Mouse (Mus musculus) urinary bladder, adult 2 months (tissue): ENCODE results near the gene Opalin. TPM values are rescaled to one million over a fixed set of nuclear protein-coding genes. Genes with fewer than 3 reads are reported as not detected.

Experiments used
- DNase-seq: peaks from one replicate; pipeline ENCODE4 v3.0.0; 2022; ENCODE audit warnings: low spot score
- polyA plus RNA-seq: library from polyadenylated mRNA; depleted of rRNA; stranded (reverse); fragments of >200 nt; gene quantifications from 2 replicates; pipeline ENCODE4 v1.2.3, GENCODE M21; 2012; rRNA removed

Gene Opalin
- polyA plus RNA-seq, result not detected in 2 replicates

DNA sequence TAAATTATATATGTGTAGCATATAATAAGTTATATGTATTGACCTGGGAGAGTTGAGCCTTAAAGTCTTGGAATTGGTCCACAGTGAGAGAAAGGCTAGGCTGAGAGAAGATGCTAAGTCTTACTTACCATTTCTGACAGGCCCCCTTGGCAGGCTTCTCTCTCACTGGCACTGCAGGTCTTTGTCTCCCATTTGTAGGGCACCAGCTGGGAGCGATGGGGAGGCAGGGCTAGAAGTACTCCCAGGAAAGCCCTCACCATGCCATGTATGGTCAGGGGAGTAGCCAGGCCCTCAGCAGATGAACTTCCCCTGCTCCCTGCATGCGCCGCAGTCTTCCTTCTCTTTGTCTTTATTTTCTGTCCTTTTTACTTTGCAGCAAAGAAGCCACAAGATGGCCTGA lies at the start of gene Opalin:
Gene Opalin (minus strand): TSS at position 208 of the 400 bp plus-strand sequence.
- no peak for DNase-seq

DNA sequence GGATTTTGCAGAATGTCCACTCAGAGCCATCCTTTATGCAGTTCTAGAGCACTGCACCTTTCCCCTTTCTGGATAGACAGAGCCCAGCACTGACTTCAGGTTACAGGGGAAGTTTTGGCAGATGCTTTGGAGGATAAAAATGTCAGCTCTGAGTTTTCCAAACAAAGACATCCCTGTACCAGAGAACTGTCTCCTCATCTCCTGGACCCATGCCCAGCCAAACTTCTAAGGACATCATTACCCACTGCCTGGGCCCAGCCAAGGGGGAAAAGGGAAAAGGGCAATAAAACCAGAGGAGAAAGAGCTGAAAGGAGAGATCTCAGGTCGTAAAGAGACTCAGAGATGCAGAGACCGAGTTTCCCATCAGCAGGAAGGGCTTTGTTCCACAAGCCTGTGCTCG lies 46.1 kb upstream of the Opalin start:
- no peak for DNase-seq

GRCm38 (mm10) chr19:41119924-41120323 lies 43.0 kb upstream of the Opalin start:
- DNase-seq, result no peak

GRCm38 (mm10) chr19:41118346-41118745 lies 41.4 kb upstream of the Opalin start:
- DNase-seq, result no peak

DNA sequence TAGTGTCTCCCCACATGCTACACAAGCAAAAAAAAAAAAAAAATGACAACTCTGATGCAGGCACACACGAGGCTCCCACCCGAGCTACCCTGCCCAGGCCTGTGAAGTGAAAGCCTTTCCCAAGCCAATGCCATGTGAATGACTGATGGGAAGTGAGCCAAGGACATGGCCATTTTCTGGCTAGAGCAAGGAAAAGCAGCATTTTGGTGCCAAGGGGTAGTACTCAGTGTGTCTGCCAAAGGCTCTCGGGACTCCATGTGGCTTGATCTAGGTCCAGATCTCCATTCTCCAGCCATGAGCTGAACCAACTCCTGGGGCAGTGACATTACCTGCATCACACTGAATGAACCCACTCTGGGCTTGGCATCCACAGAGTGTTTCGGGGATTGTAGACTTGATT lies 40.4 kb upstream of the Opalin start:
- no peak for DNase-seq

GRCm38 (mm10) chr19:41114611-41115010 lies 37.7 kb upstream of the Opalin start:
- DNase-seq, result no peak

DNA sequence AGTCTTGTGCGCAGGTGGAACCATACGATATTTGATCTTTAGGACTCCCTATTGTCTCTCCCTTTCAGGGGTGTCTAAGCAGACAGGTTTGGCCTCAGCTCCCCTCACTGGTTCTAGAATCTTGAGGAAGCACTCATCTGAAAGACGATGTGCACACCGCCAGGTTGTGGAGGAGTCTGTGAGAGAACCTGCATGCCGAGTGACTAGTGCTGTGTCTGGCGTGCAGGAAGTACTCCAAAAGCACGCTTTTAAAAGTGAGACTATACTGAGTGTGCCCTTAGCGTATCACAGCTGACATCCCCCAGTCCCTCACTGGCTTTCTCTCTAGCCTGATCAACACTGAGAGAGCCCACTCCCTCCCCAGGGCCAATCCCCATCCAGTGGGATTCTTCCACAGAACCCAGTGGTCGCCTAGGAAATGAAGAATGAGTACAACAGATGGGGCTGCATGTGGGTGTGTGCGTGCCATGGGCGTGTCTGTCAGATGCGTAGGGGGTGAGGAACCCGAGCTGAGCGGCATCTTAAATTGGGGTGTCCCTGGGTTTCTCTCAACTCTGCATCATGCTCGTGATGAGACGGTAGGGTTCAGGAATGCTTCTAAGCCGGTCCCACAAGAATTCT lies 37.1 kb upstream of the Opalin start:
- DNase-seq, result no peak

DNA sequence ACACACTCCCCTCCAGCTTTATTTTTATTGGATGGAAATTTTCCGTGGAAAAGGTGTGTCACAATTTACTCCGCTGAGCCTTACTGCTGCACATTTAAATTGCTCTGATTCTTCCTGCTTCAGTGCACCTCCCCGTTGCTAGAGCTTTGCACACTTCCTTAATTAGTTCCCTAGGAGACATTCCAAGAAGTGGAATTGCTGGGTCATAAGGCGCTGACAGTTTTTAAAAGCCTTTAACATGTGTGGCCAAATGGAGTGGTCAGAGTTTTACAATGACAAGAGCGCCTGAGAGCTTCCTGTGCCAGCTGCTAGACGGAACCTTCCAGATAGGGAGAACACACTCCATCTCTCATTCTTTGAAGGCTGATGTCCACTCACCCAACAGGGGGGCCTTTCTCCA lies 35.7 kb upstream of the Opalin start:
- no peak for DNase-seq

DNA sequence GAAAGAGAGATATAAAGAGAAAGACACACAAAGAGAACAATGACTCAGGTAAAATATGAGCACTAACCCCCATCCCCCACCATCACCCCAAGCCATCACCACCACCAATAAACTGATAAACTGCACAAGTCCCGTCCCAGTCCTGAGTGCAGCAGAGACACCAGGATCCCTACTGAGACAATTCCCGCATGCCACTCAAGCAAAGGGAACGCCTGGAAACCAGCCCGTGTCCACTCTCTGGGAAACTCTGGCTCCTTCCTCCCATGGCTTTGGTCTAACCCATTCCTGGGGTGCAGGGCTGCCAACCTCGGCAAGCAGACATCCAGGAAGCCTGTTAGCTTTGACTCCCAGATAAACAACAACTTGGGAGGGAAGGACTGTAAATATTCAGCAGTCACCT lies 33.1 kb upstream of the Opalin start:
- DNase-seq, result no peak

DNA sequence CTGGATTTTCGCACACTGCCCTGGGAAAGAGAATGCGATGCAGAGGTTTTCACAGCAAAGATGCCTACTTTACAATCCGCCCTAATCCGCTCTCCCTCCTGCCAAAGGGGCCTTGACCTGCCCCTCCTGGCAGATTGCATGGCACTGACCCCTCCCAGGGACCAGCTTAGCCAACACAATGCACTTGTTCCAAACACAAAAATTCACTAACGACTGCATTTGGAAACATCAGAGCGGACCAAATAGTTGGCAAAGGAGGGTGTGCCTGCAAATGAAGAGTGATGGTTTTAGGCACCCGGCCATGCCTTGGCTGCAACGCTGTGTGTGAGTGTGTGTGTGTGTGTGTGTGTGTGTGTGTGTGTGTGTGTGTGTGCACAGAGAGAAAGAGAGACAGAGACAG lies 32.6 kb upstream of the Opalin start:
- DNase-seq, result no peak

DNA sequence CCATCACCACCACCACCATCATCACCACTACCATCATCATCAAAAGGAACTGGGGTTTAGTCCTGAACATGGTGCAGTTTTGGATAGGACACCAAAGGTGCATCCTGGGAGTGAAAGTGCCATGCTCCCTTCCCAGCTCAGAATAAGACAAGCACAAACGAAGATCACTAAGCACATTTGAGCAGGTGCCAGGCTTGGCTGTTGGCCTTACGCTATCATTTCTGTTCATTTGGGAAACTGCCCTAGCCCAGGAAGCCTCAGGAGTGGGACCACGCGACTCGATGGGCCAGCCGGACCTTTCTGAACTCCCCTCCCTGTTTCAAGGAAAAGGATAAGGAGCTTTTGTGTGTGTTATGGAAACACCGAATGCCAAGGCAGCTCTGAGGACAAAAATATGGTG lies 31.8 kb upstream of the Opalin start:
- no peak for DNase-seq

GRCm38 (mm10) chr19:41107530-41107929 lies 30.6 kb upstream of the Opalin start:
- no peak for DNase-seq

GRCm38 (mm10) chr19:41104922-41105321 lies 28.0 kb upstream of the Opalin start:
- DNase-seq, result no peak

DNA sequence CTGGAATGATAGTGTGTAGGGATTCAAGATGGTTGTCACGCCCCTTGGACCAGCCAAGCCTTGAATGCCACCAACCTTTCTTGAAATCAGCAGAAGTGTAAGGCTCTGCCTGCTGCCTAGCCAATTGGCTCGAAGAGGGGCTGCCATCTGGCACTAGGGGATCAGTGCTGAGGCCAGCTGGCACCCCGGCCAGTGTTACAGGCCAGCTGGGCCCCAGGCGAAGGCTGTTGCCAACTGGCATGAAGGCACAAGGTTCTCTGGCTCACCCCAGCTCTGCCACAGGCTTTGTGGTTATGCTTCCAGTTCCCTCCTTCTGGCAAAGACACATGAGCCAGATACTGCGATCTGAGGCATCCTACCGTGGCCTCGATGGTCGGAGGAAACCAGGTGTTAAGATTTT lies 24.5 kb upstream of the Opalin start:
- DNase-seq, result no peak

GRCm38 (mm10) chr19:41100863-41101262 lies 23.9 kb upstream of the Opalin start:
- DNase-seq, result no peak

DNA sequence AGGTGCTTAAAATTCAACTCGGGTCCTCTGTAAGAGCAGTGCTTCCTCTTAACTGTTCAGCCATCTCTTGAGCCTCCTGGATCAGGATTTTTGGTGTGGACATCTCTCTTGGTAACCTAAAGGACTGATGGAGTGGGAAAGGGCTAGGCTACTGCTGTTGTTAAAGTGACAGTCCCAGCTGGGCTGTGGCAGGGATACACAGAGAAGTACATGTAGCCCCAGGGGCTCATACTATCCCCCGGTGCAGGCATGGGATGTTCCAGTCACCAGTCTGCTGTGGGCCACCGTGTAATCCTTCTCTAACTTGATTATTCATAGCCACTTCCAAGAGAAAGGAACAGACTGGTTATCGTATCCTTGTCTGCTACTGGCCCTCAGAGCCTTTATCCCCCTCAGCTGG lies 20.1 kb upstream of the Opalin start:
- no peak for DNase-seq

DNA sequence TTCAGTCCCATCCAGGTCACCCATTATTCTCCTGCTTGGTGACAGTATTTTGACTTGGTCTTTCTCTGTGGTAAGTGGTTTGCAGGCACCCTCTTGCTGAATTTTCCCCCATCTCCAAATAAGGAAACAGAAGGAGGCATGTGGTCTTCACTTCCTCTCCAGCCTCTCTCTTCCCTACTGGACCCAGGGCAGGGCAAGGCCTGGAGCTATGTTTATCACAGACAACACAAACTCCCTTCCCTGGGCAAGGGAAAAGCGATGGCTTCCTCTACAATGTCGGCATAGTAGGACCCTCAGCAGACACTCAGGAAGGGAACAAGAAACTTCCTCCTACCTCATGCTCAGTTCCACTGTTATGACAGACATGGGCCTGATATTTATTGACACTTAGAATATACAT lies 15.0 kb upstream of the Opalin start:
- no peak for DNase-seq

DNA sequence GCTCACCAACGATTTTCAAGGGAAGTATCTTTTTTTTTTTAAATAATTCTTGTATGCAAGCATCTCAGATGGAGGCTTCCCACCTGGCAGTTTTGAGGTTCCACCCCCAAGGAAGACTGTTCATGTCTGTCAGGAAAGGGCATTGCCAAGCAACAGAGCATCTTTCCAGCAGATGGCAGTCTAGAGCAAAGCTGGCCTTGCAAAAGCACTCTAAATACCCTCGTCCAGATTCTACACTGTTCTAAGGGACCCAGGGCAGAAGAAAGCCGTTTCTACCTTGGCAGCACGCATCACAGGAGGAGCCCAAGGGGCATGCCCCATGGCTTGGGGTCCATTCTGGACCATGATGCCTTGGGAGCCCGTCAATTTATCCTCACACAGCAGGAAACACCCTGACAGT lies 12.9 kb upstream of the Opalin start:
- no peak for DNase-seq

GRCm38 (mm10) chr19:41088491-41088890 lies 11.6 kb upstream of the Opalin start:
- DNase-seq, result no peak

DNA sequence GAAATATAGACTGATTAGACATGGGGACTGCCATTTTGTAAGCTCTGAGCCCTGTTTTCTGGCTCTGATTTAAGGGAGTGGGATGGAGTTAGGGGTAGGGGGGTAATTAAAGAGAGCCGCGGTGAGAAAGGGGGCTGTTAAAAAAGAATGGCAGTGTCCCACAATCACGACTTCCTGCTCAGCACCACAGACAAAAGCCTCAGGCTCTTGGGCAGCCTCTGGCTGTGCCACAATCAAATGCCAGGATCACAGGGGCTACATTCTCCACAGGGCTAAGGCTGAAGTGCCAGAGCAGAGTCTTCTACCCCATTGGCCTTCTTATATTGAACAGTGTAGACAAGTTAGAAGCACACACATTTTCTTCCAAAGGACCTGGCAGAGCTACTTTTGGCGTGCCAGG lies 11.0 kb upstream of the Opalin start:
- no peak for DNase-seq

DNA sequence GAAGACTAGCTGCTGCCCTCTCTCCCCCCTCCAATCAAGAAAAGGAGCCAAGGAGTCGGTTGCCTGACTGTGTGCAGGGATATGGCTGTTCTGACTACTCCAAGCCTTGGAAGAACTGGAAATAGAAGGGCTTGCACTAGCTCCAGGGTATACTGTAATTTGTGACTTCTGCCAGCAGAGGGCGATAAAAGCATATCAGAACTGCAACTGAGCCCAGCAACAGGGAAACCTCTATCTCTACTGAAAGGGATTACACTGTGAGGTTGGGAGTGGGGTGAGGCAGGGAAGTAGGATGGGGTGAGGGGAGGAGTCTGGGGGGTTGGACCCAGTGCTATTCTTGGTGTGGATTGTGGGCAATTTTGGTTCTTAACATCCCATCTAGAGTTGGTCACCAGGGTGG lies 9.8 kb upstream of the Opalin start:
- DNase-seq, result no peak

- DNase-seq, result no peak
These were observed 9.4 kb upstream of the Opalin start for GRCm38 (mm10) chr19:41086289-41086688.

DNA sequence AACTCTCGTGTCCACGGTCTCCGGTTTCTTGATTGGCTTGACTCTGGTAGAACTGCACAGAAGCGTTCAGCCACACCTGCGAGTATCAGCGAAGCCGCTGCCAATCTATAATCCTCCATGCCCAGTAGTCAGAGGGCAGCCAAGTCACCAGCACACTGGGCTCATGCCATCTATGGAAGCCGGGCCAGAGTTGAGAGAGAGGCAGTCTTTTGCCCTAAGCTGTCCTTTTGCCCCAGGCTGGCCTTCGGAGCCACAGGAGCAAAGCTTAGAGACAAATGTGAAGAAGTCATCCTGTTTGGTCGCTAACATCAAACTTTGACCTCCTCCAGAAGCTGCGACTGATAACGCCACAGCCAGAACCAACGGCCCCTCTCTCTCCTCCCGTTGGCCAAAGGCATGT lies 6.7 kb upstream of the Opalin start:
- no peak for DNase-seq

DNA sequence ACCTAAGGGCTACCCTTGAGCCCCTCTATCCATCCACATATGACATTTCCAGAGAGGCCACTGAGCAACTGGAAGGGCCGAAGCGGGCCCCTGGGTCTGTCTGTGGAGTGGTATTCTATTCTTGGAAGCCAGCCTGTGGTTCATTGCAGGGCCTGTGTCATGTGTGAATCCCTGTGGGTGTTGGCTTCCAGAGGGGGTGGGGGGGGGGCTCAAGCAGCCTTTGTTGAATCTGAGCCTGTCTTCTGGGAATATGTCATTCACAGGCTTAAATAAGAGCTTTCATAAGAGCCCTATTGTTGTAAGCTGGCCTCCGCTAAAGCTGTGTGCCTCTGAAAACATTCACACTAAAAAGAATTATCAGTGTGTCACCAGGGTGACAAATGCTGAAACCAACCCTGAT lies 4.7 kb upstream of the Opalin start:
- no peak for DNase-seq
